Mouse (Mus musculus): ENCODE measurements at regions not wholly inside any gene's neighbourhood (a gene's known extent, or its start where the extent isn't known, plus 50 kb on each side); places are given as distances from the start of the nearest gene placed in this dataset.

GRCm38 (mm10) chr3:40282926-40283325 is 248.2 kb upstream of the Intu start:
- TF ChIP-seq CTCF (IDR thresholded peaks at IDR 0.05; ENCODE audit: borderline replicate concordance, insufficient read depth, low read depth, low read length) = no peak
- no peak for TF ChIP-seq POLR2A (IDR thresholded peaks at IDR 0.05; ENCODE audit: borderline replicate concordance, insufficient read depth, low read length)
